Mouse (Mus musculus) small intestine, adult 2 months (tissue): Measurements from ENCODE around the gene Stim2.

Experiments
- CTCF ChIP-seq: fragments of 200-500 bp; IDR thresholded peaks from 2 replicates; pipeline ENCODE4 v1.5.1; 2012; ENCODE audit warnings: low read depth, mild to moderate bottlenecking, control low read depth, inconsistent platforms, low read length, moderate library complexity, mixed read lengths; ENCODE audit not compliant: insufficient replicate concordance, insufficient read length; ENCODE audit errors: extremely low read depth
- POLR2A ChIP-seq: fragments of 200-500 bp; IDR thresholded peaks from 2 replicates; pipeline ENCODE4 v1.6.1; 2012; ENCODE audit warnings: low read depth, mild to moderate bottlenecking, control low read depth, inconsistent platforms, low read length, moderate library complexity

GRCm38 (mm10) chr5:54007617-54008016 is 9.3 kb downstream of the Stim2 start:
- TF ChIP-seq CTCF (no peak), POLR2A (no peak)
